ENCODE assay signal across 24 mouse cellular contexts in genomic region chr9:123649785-123650511, GRCm38 (mm10). TPM values are rescaled to one million over a fixed set of nuclear protein-coding genes. Genes with fewer than 3 reads are reported as not detected.
DNase-seq lines count a peak whose midpoint lies in the region; ATAC-seq and TF ChIP-seq lines count a peak whose summit lies in the region.
"Had no signal": no experiment of that assay in that cellular context is flagged by ENCODE, and none has a peak within 500 bp of the region (broad histone marks: within the 10 kb centered on the region; RNA-seq: fewer than 3 reads in every experiment).

No protein-coding gene starts in this region.

- H3K9ac ChIP-seq in intestine, embryonic 15.5 days: no peak overlapping the region
- H3K9ac ChIP-seq in intestine, embryonic 16.5 days (ENCODE audit: low read depth, low read length): no peak overlapping the region
- no peak overlapping the region for H3K9ac ChIP-seq in intestine, postnatal 0 days (ENCODE audit: low read depth, low read length)

- H3K4me2 ChIP-seq in intestine, embryonic 15.5 days (replicated peaks): no peak overlapping the region
- H3K4me2 ChIP-seq in intestine, embryonic 16.5 days (ENCODE audit: low read depth, low read length): no peak overlapping the region
- H3K4me2 ChIP-seq in intestine, postnatal 0 days (replicated peaks; ENCODE audit: low read depth): no peak overlapping the region

- H3K4me1 ChIP-seq in intestine, embryonic 15.5 days (replicated peaks): no peaks in the 10 kb centered on the region
- H3K4me1 ChIP-seq in intestine, embryonic 16.5 days (ENCODE audit: control insufficient read depth, insufficient read depth, low read length): peaks cover 3% of the 10 kb centered on the region; the same call in 1 of the 2 replicates
- H3K4me1 ChIP-seq in intestine, postnatal 0 days (replicated peaks; ENCODE audit: control insufficient read depth, insufficient read depth, low read length): no peaks in the 10 kb centered on the region

- WGBS in intestine, embryonic 15.5 days: 75% methylated on average over 2 of the region's 2 CpGs
- WGBS in intestine, embryonic 16.5 days: 60% methylated on average over 2 of the region's 2 CpGs
- WGBS in intestine, postnatal 0 days: 68% methylated on average over 2 of the region's 2 CpGs

- H3K36me3 ChIP-seq in intestine, embryonic 15.5 days: no peaks in the 10 kb centered on the region
- H3K36me3 ChIP-seq in intestine, embryonic 16.5 days (ENCODE audit: control insufficient read depth, insufficient read depth, low read length): no peaks in the 10 kb centered on the region
- no peaks in the 10 kb centered on the region for H3K36me3 ChIP-seq in intestine, postnatal 0 days (ENCODE audit: control insufficient read depth, insufficient read depth)
- H3K36me3 ChIP-seq: G1E had no signal

- no peak overlapping the region for H3K27ac ChIP-seq in intestine, embryonic 15.5 days
- no peak overlapping the region for H3K27ac ChIP-seq in intestine, embryonic 16.5 days (ENCODE audit: low read length)
- H3K27ac ChIP-seq in intestine, postnatal 0 days (ENCODE audit: low read depth, low read length): no peak overlapping the region

- H3K9me3 ChIP-seq in intestine, embryonic 15.5 days: no peaks in the 10 kb centered on the region
- no peaks in the 10 kb centered on the region for H3K9me3 ChIP-seq in intestine, embryonic 16.5 days (ENCODE audit: control insufficient read depth, low read length)
- H3K9me3 ChIP-seq in intestine, postnatal 0 days (ENCODE audit: control insufficient read depth): no peaks in the 10 kb centered on the region
- H3K9me3 ChIP-seq: G1E had no signal

- ATAC-seq in intestine, embryonic 15.5 days: peak; percentile 71
- peak; percentile 80 for ATAC-seq in intestine, embryonic 16.5 days
- peak; percentile 60; the same call in 1 of the 2 replicates for ATAC-seq in intestine, postnatal 0 days
- ATAC-seq in erythroblast, adult 5-6 weeks (replicated peaks; ENCODE audit: low FRiP score, poor library complexity, severe bottlenecking): no peak
- ATAC-seq: activated CD4-positive, CD25-positive, alpha-beta regulatory T cell, adult 4 months; CD4-positive, CD25-positive, alpha-beta regulatory T cell, adult 4 months; Patski had no signal

- no peak for TF ChIP-seq CTCF in intestine, postnatal 0 days (IDR thresholded peaks at IDR 0.05; ENCODE audit: low read depth)

- no peak for DNase-seq in lung, adult 18-20 months
- DNase-seq in thymus, postnatal 14 days: no peak
- DNase-seq: adrenal gland, adult 2 months; adrenal gland, adult 8-10 months; adrenal gland, postnatal 10 days; adrenal gland, postnatal 14 days; adrenal gland, postnatal 25 days; adrenal gland, postnatal 36 days; B cell, adult 2 months; cerebellum, adult 11 months; cerebellum, adult 11-12 months; cerebellum, adult 18-20 months had no signal

- no peaks in the 10 kb centered on the region for H3K27me3 ChIP-seq in intestine, embryonic 15.5 days (replicated peaks)
- H3K27me3 ChIP-seq in intestine, embryonic 16.5 days (replicated peaks; ENCODE audit: control insufficient read depth, insufficient read depth, low read length): no peaks in the 10 kb centered on the region
- no peaks in the 10 kb centered on the region for H3K27me3 ChIP-seq in intestine, postnatal 0 days (replicated peaks; ENCODE audit: control insufficient read depth, insufficient read depth, low read length)
- H3K27me3 ChIP-seq: CH12.LX had no signal

- H3K4me3 ChIP-seq in intestine, embryonic 15.5 days (replicated peaks): no peak overlapping the region
- no peak overlapping the region for H3K4me3 ChIP-seq in intestine, embryonic 16.5 days (ENCODE audit: low read length)
- H3K4me3 ChIP-seq in intestine, postnatal 0 days (ENCODE audit: low read depth, low read length): no peak overlapping the region

RNA-seq across cellular contexts. Expression of gene Slc6a20b, which starts 17.6 kb away (rescaled TPM):
- 0.45 and 0.59 TPM in 2 replicates for polyA plus RNA-seq in intestine, embryonic 15.5 days (2015; fragmentation: Nextera tagmentation; extraction: Ambion mirVana)
- 0.57 and 0.76 TPM in 2 replicates for polyA plus RNA-seq in intestine, embryonic 16.5 days (2015; fragmentation: Nextera tagmentation; extraction: Ambion mirVana)
- 0.17 and 0.34 TPM in 2 replicates for polyA plus RNA-seq in intestine, postnatal 0 days (2015; fragmentation: Nextera tagmentation; extraction: Ambion mirVana)
- 1.0 TPM in 1 of 2 replicates, not detected in the other for total RNA-seq in erythroblast, adult 5-6 weeks (2015; ENCODE audit: low replicate concordance)
- 1.3 and 1.4 TPM in 2 replicates for total RNA-seq in erythroblast, adult 5-6 weeks (2017; ENCODE audit: low replicate concordance)
- total RNA-seq: adrenal gland, adult 8-10 months; adrenal gland, postnatal 14 days; adrenal gland, postnatal 25 days; adrenal gland, postnatal 36 days had no signal
- polyA plus RNA-seq: adrenal gland, adult 2 months had no signal

RNA-seq across cellular contexts. Expression of gene Ccr9, which starts 28.3 kb away (rescaled TPM):
- 0.54 and 0.75 TPM in 2 replicates for polyA plus RNA-seq in intestine, embryonic 15.5 days (2015; fragmentation: Nextera tagmentation; extraction: Ambion mirVana)
- 0.70 and 1.4 TPM in 2 replicates for polyA plus RNA-seq in intestine, embryonic 16.5 days (2015; fragmentation: Nextera tagmentation; extraction: Ambion mirVana)
- polyA plus RNA-seq in intestine, postnatal 0 days (2015; fragmentation: Nextera tagmentation; extraction: Ambion mirVana): 0.50 and 0.61 TPM in 2 replicates
- 0.84 and 3.5 TPM in 2 replicates for total RNA-seq in erythroblast, adult 5-6 weeks (2015; ENCODE audit: low replicate concordance)
- total RNA-seq in erythroblast, adult 5-6 weeks (2017; ENCODE audit: low replicate concordance): 0.34 and 0.84 TPM in 2 replicates
- total RNA-seq: adrenal gland, adult 2 months; adrenal gland, postnatal 25 days; ES-E14; MEL had no signal
- polyA plus RNA-seq: G1E had no signal

RNA-seq across cellular contexts. Expression of gene Slc6a20a, which starts 28.7 kb away (rescaled TPM):
- 16.8 and 19.8 TPM in 2 replicates for polyA plus RNA-seq in intestine, embryonic 15.5 days (2015; fragmentation: Nextera tagmentation; extraction: Ambion mirVana)
- polyA plus RNA-seq in intestine, embryonic 16.5 days (2015; fragmentation: Nextera tagmentation; extraction: Ambion mirVana): 32.5 and 39.9 TPM in 2 replicates
- polyA plus RNA-seq in intestine, postnatal 0 days (2015; fragmentation: Nextera tagmentation; extraction: Ambion mirVana): 20.3 and 23.3 TPM in 2 replicates
- 34.3 and 35.2 TPM in 2 replicates for total RNA-seq in erythroblast, adult 5-6 weeks (2015; ENCODE audit: low replicate concordance)
- 39.0 TPM in 2 replicates for total RNA-seq in erythroblast, adult 5-6 weeks (2017; ENCODE audit: low replicate concordance)
- total RNA-seq: adrenal gland, postnatal 25 days; CH12.LX; MEL had no signal
- polyA plus RNA-seq: C2C12; CD4-positive, CD25-positive, alpha-beta regulatory T cell, adult 4 months; G1E; Patski had no signal
